Mouse (Mus musculus): Measurements from ENCODE around the gene Wfdc1. TPM values are rescaled to one million over a fixed set of nuclear protein-coding genes. Genes with fewer than 3 reads are reported as not detected.

Gene Wfdc1
- polyA plus RNA-seq, 1 experiment from 2014 or later: 1.7 TPM

DNA sequence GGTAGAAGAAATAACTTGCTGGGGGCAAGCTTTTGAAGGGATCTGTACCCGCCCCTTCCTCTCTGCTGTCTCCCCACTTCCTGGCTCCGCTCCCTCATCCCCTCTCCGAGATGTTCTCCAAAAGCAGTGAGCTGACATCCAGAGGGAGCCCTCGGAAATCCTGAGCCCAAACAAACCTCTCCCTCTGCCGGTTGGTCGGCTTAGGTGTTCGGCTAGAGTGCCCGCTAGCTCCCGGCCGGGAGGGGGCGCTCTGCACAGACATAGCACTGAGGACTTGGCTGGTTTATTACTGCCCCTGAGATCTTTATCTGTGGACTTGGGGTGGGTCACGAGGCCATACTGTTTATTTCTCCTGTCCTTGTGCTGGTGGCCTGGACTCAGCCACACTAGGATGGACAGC lies 3.1 kb downstream of the Wfdc1 start:
- H3K36me3 ChIP-seq (ENCODE audit: poor library complexity, severe bottlenecking): no peaks in the 10 kb centered on the region
- no peaks in the 10 kb centered on the region for H3K4me1 ChIP-seq
- H3K4me2 ChIP-seq: no peak overlapping the region
- ATAC-seq: no peak
- no peak overlapping the region for H3K4me3 ChIP-seq
- WGBS: 61% methylated on average over 12 of the region's 12 CpGs
- H3K9me3 ChIP-seq (replicated peaks): no peaks in the 10 kb centered on the region
- no peak overlapping the region for H3K27ac ChIP-seq
- no peak overlapping the region for H3K9ac ChIP-seq
- peaks cover 9% of the 10 kb centered on the region for H3K27me3 ChIP-seq

DNA sequence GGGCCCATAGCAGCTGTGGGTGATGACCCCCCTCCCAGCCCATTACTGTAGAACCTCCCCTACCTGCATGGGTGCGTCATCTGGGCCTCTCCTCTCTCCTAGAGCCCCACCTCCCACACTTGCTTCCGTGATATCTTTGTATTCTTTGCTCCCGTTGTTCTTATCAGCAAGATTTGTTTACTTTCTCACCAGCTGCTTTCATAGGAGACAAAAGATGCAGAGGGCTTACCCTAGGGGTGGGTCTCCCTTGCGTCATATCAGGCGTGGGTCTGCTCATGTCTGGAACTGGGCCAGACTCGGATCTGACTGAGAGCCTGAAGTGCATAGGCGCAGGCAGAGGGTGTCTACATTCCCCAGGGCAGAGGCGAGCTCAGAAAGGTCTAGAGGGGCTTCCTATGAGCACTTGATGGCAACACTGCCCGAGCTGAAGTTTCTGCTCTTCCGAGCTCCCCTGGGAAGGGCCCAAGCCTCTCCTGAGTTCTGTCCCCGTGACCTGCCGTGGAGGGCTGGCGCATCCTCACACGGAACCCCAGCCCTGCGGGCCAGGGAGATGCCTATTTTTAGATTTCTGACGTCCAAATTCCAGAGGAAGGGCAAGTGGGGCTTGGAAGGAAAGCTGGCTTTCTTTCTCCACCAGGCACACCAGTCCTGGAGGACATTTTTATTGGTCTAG lies 4.4 kb downstream of the Wfdc1 start:
- Histone ChIP-seq H3K4me3 (no peak overlapping the region), H3K9me3 (replicated peaks) (no peaks in the 10 kb centered on the region), H3K36me3 (ENCODE audit: poor library complexity, severe bottlenecking) (no peaks in the 10 kb centered on the region), H3K27ac (no peak overlapping the region), H3K4me1 (no peaks in the 10 kb centered on the region), H3K27me3 (peaks cover 9% of the 10 kb centered on the region), H3K4me2 (no peak overlapping the region), H3K9ac (no peak overlapping the region)
- ATAC-seq: no peak
- 69% methylated on average over 16 of the region's 16 CpGs for WGBS

DNA sequence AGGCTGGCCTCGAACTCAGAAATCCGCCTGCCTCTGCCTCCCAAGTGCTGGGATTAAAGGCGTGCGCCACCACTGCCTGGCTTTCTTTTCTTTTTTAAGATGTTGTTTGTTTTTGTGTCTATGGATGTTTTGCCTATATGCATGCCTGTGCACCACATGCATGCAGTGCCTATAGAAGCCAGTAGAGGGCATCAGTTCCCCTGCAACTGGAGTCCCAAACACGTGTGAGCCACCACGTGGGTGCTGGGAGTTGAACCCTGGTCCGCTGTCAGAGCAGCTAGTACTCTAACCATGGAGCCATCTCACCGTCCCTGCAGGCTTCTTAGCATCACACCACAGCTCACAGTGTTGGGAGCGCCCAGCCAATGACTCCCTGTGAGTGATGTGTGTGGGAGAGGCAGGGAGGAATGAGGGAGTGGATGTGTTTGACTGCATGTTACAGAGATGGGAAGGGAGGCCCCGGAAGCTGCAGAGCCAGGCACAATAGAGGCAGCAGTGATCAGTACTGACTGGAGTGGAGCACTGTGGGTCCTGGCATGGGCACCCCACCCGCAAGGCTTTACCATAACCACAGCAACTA lies 7.9 kb downstream of the Wfdc1 start:
- WGBS: 77% methylated on average over 11 of the region's 11 CpGs
- Histone ChIP-seq H3K4me2 (no peak overlapping the region), H3K4me3 (no peak overlapping the region), H3K9me3 (replicated peaks) (no peaks in the 10 kb centered on the region), H3K36me3 (ENCODE audit: poor library complexity, severe bottlenecking) (no peaks in the 10 kb centered on the region), H3K4me1 (peaks cover 7% of the 10 kb centered on the region; the same call in 1 of the 2 replicates), H3K27ac (no peak overlapping the region), H3K9ac (no peak overlapping the region), H3K27me3 (no peaks in the 10 kb centered on the region)
- no peak for ATAC-seq

DNA sequence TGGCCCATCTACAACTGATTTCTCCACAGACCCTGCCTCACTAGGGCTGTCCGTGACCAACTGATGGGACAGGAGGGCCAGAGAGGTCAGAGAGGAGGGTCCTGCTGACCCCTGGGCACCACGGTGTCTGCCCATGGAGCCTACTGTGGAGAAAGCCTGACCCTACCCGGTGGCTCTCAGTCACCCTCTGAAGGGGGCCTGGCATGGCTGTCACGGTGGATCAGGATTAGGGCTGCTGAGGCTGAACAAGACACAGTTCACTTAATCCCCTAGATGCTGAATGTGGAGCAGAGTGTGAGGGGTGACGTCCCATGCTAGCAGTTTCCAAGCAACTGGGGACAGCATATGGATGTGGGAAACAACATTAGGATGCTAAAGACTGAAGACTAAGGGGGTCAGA lies 9.3 kb downstream of the Wfdc1 start:
- Histone ChIP-seq H3K9ac (no peak overlapping the region), H3K36me3 (ENCODE audit: poor library complexity, severe bottlenecking) (no peaks in the 10 kb centered on the region), H3K4me3 (no peak overlapping the region), H3K4me1 (peaks cover 7% of the 10 kb centered on the region; the same call in 1 of the 2 replicates), H3K4me2 (no peak overlapping the region), H3K27me3 (0 out of 2 replicates have a peak, but pooled peaks cover 4% of the 10 kb centered on the region), H3K9me3 (replicated peaks) (no peaks in the 10 kb centered on the region), H3K27ac (no peak overlapping the region)
- 60% methylated on average over 5 of the region's 5 CpGs for WGBS
- ATAC-seq: no peak

DNA sequence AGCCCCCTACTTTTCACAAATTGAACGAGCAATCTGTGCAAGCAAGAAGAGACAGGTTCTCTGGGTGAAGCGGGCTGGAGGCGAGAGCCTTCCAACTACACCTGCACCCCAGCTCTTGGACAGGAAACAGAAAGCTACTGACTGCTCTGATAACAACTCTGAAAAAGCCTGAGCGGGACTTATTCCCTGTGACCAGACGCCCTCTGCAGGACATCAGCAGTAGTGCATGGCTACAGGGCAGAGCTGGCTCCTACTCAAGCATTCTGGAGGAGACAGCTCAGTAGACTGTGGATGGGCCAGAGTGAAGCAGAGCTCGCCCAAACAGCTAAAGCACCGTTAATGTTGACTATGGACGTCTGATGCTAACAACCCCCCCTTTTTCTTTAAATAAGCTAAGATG lies 10.2 kb downstream of the Wfdc1 start:
- H3K27me3 ChIP-seq: 0 out of 2 replicates have a peak, but pooled peaks cover 4% of the 10 kb centered on the region
- no peak overlapping the region for H3K27ac ChIP-seq
- 0 out of 2 replicates have a peak, but pooled peaks have one; percentile 8 for ATAC-seq
- no peak overlapping the region for H3K4me3 ChIP-seq
- H3K4me2 ChIP-seq: no peak overlapping the region
- 22% methylated on average over 8 of the region's 8 CpGs for WGBS
- H3K9me3 ChIP-seq (replicated peaks): no peaks in the 10 kb centered on the region
- H3K36me3 ChIP-seq (ENCODE audit: poor library complexity, severe bottlenecking): no peaks in the 10 kb centered on the region
- peaks cover 7% of the 10 kb centered on the region; the same call in 1 of the 2 replicates for H3K4me1 ChIP-seq
- no peak overlapping the region for H3K9ac ChIP-seq

DNA sequence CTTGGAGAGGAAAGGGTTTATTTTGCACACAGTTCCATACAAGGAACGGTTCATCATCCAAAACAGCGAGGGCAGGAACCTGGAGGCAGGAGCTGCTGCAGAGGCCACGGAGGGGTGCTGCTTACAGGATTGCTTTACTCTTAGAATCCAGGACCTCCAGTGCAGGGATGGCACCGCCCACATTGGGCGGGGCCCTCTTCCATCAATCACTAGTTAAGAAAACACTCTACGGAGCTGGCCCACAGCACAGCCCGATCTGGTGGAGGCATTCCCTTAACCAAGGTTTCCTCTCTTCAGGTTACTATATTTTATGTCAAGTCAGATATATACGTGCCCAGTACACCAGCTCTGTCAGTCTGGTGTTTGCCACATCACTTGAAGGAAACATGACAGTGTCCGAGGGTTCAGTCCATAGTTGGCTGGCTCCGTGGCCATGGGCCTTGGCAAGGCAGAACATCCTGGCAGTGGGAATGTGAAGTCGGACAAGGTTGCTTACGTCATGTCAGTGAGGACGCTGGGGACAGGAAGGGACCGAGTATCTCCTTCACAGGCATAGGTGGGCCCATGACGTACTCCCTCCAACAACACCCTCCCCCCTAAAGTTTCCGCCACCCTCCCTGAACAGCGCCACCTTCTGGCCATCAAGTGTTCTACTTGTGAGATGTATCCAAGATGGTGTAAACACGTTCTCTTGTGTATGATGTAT lies 12.1 kb downstream of the Wfdc1 start:
- H3K4me1 ChIP-seq: peaks cover 7% of the 10 kb centered on the region; the same call in 1 of the 2 replicates
- H3K36me3 ChIP-seq (ENCODE audit: poor library complexity, severe bottlenecking): no peaks in the 10 kb centered on the region
- peak overlapping the region; percentile 17; the same call in 1 of the 2 replicates for H3K4me3 ChIP-seq
- WGBS: 6% methylated on average over 18 of the region's 18 CpGs
- H3K4me2 ChIP-seq: peak overlapping the region; percentile 50
- H3K9me3 ChIP-seq (replicated peaks): no peaks in the 10 kb centered on the region
- ATAC-seq: 0 out of 2 replicates have a peak, but pooled peaks have one; percentile 43
- H3K9ac ChIP-seq: no peak overlapping the region
- no peak overlapping the region for H3K27ac ChIP-seq
- 0 out of 2 replicates have a peak, but pooled peaks cover 4% of the 10 kb centered on the region for H3K27me3 ChIP-seq

DNA sequence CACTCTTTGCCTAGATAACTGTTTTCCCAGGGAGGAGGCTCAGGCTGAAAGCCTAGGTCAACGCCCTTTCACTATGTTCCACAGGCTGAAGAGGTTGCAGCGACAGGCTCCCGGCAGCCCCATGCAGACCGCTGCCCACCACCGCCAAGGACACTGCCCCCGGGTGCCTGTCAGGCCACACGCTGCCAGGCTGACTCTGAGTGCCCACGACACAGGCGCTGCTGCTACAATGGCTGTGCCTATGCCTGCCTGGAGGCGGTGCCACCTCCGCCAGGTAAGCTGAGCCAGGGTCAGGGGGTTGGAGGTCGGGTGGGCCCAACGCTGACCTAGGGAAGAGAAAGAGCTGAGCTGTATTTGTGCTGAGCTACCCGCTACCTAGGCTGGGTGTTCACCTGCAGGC lies 13.0 kb downstream of the Wfdc1 start:
- Histone ChIP-seq H3K4me1 (peaks cover 7% of the 10 kb centered on the region; the same call in 1 of the 2 replicates), H3K36me3 (ENCODE audit: poor library complexity, severe bottlenecking) (no peaks in the 10 kb centered on the region), H3K9ac (no peak overlapping the region), H3K27me3 (0 out of 2 replicates have a peak, but pooled peaks cover 4% of the 10 kb centered on the region), H3K4me2 (no peak overlapping the region), H3K27ac (no peak overlapping the region), H3K9me3 (replicated peaks) (no peaks in the 10 kb centered on the region), H3K4me3 (no peak overlapping the region)
- WGBS: 63% methylated on average over 14 of the region's 14 CpGs
- ATAC-seq: no peak

DNA sequence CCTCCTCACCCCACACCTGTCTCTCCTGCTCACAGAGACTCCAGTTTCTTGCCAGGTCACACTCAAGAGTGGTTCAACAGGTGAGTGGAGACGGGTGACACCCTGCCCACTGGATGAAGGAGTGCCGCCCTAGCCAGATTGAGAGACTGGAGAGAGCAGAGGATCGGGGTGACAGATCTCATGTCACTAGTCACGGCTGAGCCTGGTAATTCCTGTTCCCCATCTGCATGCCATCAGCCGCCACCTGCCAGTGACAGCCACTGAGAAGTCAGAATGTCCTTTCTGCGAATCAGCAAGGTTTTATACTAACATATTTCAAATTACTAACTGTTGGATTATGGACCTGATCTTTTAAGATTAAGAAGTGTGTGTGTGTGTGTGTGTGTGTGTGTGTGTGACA lies 24.4 kb downstream of the Wfdc1 start:
- H3K4me1 ChIP-seq: no peaks in the 10 kb centered on the region
- no peaks in the 10 kb centered on the region for H3K9me3 ChIP-seq (replicated peaks)
- 83% methylated on average over 6 of the region's 6 CpGs for WGBS
- ATAC-seq: no peak
- no peak overlapping the region for H3K27ac ChIP-seq
- H3K9ac ChIP-seq: no peak overlapping the region
- H3K4me2 ChIP-seq: no peak overlapping the region
- H3K36me3 ChIP-seq (ENCODE audit: poor library complexity, severe bottlenecking): no peaks in the 10 kb centered on the region
- H3K27me3 ChIP-seq: no peaks in the 10 kb centered on the region
- H3K4me3 ChIP-seq: no peak overlapping the region

DNA sequence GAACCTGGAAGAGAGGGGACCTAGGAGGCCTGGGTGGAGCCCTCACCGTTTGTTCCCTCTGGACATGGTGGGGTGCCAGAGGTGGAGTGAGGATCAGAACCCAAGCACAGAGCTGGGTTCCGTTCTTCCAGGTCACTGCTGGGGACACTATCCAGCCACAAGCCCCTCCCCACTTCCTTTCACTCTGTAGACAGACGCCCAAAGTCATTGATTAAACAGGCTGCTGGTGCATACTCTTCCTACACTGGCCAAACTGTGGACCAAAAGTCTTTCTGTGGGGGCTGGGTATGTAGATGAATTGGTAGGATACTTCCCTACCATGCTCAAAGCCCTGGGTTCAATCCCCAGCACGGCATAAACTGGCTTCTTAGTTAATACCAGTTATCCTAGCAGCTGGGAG lies 25.8 kb downstream of the Wfdc1 start:
- Histone ChIP-seq H3K4me2 (no peak overlapping the region), H3K9ac (no peak overlapping the region), H3K4me1 (no peaks in the 10 kb centered on the region), H3K9me3 (replicated peaks) (no peaks in the 10 kb centered on the region), H3K4me3 (no peak overlapping the region), H3K27me3 (no peaks in the 10 kb centered on the region), H3K36me3 (ENCODE audit: poor library complexity, severe bottlenecking) (no peaks in the 10 kb centered on the region), H3K27ac (no peak overlapping the region)
- no peak for ATAC-seq
- WGBS: 73% methylated on average over 4 of the region's 4 CpGs

DNA sequence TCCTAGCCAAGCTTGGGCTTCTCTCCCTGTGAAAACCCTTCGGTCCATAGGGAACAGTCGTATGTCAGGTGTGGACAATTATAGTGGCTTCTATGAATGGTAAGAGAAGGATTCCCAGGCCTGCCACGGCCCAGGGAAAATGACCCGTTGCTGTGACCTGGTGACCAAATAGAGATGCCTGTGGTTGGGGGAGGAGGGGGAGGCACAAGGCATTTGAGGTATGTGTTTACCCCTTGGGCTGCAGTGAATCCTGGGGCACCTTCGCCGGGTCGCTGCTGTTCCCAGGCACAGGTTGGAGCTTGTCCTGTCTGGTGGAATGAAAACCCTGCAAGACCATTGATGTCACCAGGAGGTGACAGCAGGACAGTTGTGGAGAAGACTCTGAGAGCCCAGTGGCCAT lies 28.5 kb downstream of the Wfdc1 start:
- Histone ChIP-seq H3K27ac (no peak overlapping the region), H3K36me3 (ENCODE audit: poor library complexity, severe bottlenecking) (no peaks in the 10 kb centered on the region), H3K9ac (no peak overlapping the region), H3K9me3 (replicated peaks) (no peaks in the 10 kb centered on the region), H3K4me2 (no peak overlapping the region), H3K27me3 (peaks cover 24% of the 10 kb centered on the region), H3K4me1 (no peaks in the 10 kb centered on the region), H3K4me3 (no peak overlapping the region)
- 87% methylated on average over 7 of the region's 7 CpGs for WGBS
- no peak for ATAC-seq

DNA sequence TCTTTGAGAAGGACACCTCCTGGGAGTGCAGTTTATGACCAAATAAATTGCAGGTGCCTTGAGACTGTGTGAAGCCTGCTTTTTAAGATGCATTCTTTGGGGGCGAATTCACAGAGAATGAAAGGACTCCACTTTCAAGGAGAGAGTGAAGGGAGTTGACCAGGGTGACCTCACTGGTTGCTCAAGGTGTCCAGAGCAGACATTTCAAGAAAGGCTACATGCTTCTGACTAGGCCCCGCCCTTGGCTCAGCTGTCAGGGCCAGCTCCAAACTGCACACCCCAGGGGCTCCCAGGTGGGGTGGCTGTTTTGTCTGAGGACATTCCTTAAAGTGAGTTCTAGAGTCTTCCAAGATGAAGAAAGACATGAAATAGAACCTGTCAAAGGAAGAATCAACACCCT lies 31.0 kb downstream of the Wfdc1 start:
- Histone ChIP-seq H3K27ac (no peak overlapping the region), H3K4me1 (no peaks in the 10 kb centered on the region), H3K9ac (no peak overlapping the region), H3K9me3 (replicated peaks) (no peaks in the 10 kb centered on the region), H3K4me2 (no peak overlapping the region), H3K36me3 (ENCODE audit: poor library complexity, severe bottlenecking) (no peaks in the 10 kb centered on the region), H3K4me3 (no peak overlapping the region), H3K27me3 (peaks cover 49% of the 10 kb centered on the region)
- WGBS: 84% methylated on average over 2 of the region's 2 CpGs
- no peak for ATAC-seq

DNA sequence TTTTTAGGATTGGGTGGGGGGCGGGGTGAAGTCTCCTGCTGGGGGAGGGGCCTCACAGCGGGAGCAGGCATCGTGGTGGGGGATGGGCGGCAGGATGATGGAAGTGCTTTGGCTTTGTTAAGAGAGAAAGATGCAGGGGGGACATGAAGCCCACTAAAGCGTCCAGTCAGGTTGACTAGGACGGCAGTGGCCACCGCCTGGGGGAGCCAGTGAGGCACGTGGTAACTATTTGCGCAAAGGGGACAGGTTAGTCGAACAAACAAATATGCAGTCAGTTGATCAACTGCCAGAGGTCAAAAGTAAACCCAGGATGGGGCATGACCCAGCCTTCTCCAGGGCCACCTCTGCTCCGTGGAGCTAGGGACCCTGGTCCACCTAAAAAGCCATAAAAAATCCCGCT lies 32.8 kb downstream of the Wfdc1 start:
- Histone ChIP-seq H3K27me3 (peaks cover 55% of the 10 kb centered on the region), H3K4me3 (no peak overlapping the region)
- ATAC-seq: no peak

More for the DNA sequence above, 32.8 kb downstream of the Wfdc1 start:
- H3K9me3 ChIP-seq (replicated peaks): no peaks in the 10 kb centered on the region
- H3K36me3 ChIP-seq (ENCODE audit: poor library complexity, severe bottlenecking): no peaks in the 10 kb centered on the region
- no peak overlapping the region for H3K4me2 ChIP-seq
- H3K27ac ChIP-seq: no peak overlapping the region
- no peaks in the 10 kb centered on the region for H3K4me1 ChIP-seq
- WGBS: 3% methylated on average over 12 of the region's 12 CpGs
- no peak overlapping the region for H3K9ac ChIP-seq
